Mouse (Mus musculus) thymus, adult 2 months (tissue): Measurements from ENCODE around the gene 2210418O10Rik. TPM values are rescaled to one million over a fixed set of nuclear protein-coding genes. Genes with fewer than 3 reads are reported as not detected.
"Not testable (repeated sequence)": the region's sequence is repeated elsewhere in the genome, so short reads cannot be mapped to it uniquely, and the experiment has no call there.

Experiments
- DNase-seq: peaks from one replicate; pipeline ENCODE4 v3.0.0; 2021
- H3K27ac ChIP-seq: fragments of 200-500 bp; 2 replicates; pipeline ENCODE4 v1.5.1; 2012; ENCODE audit warnings: low read length, control low read depth; ENCODE audit not compliant: control insufficient read depth, insufficient read depth
- H3K27me3 ChIP-seq: fragments of 200-500 bp; 2 replicates; pipeline ENCODE4 v1.6.1; 2012; ENCODE audit warnings: mild to moderate bottlenecking, low read length, moderate library complexity, mixed read lengths; ENCODE audit not compliant: control insufficient read depth, insufficient read depth
- H3K36me3 ChIP-seq: fragments of 200-500 bp; 2 replicates; pipeline ENCODE4 v1.6.1; 2012; ENCODE audit warnings: mild to moderate bottlenecking, low read length, moderate library complexity; ENCODE audit not compliant: control insufficient read depth, insufficient read depth
- H3K4me1 ChIP-seq: fragments of 200-500 bp; replicated peaks from 2 replicates; pipeline ENCODE4 v1.6.1; 2012; ENCODE audit warnings: low read length; ENCODE audit not compliant: control insufficient read depth, insufficient read depth
- H3K4me3 ChIP-seq: fragments of 200-500 bp; 2 replicates; pipeline ENCODE4 v1.5.1; 2012; ENCODE audit warnings: mild to moderate bottlenecking, low read length, control low read depth, moderate library complexity; ENCODE audit not compliant: control insufficient read depth, insufficient read depth
- WGBS: fragments of 180-500 bp; shearing (Covaris S2); methylation state at CpG from one replicate; pipeline ENCODE4 v1.1.7; 2018; 5-methylcytosine and 5-hydroxymethylcytosine counted together
- polyA plus RNA-seq: library from polyadenylated mRNA; depleted of rRNA; stranded (reverse); fragments of >200 nt; gene quantifications from 2 replicates; pipeline ENCODE4 v1.2.3, GENCODE M21; 2012; rRNA removed

The 2210418O10Rik gene
- polyA plus RNA-seq = 0.41 TPM in 1 of 2 replicates, not detected in the other

- DNase-seq, H3K36me3 ChIP-seq, H3K27me3 ChIP-seq, H3K4me3 ChIP-seq, H3K4me1 ChIP-seq, H3K27ac ChIP-seq: not testable (repeated sequence)
- WGBS = no CpG with 5 or more reads among the region's 2 CpGs
Measured at GRCm38 (mm10) chr2:176226269-176226668, at the start of gene 2210418O10Rik. Gene 2210418O10Rik (plus strand): TSS chr2:176226569.

DNA sequence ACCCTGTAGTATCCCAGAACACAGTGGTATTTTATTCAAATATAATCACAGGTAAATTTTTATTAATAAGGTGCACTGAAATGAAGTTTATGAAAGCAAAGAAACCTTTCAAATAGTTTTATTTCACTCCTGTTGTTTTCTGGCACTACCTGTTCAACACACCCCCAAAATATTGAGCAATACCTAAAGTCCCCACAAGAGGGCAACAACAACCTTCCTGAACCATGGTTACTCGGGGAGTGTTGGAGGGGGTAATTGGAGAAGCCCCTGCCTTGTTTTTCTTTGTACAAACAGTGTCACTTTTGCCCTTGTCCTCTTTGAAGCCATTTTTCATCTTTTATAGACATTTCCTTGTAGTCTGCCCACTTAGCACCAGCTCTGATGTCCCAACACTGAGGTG is 22.1 kb downstream of the 2210418O10Rik start:
- H3K27ac ChIP-seq, H3K36me3 ChIP-seq, H3K4me3 ChIP-seq, H3K27me3 ChIP-seq, H3K4me1 ChIP-seq, DNase-seq: not testable (repeated sequence)
- WGBS = no CpG with 5 or more reads among the region's 1 CpGs

Other genes starting within 250 kb of the 2210418O10Rik start
- gene Gm2004, start 76.7 kb upstream of the 2210418O10Rik start, polyA plus RNA-seq = 0.17 TPM in 1 of 2 replicates, not detected in the other
- not detected in 2 replicates for gene Gm11009, start 92.9 kb downstream of the 2210418O10Rik start, polyA plus RNA-seq
- gene Gm14435, start 197.0 kb downstream of the 2210418O10Rik start, polyA plus RNA-seq = 0.80 and 1.1 TPM in 2 replicates